Mouse (Mus musculus) small intestine, adult 2 months (tissue): Measurements from ENCODE around the gene Csk.

ENCODE experiments used
- CTCF ChIP-seq: fragments of 200-500 bp; IDR thresholded peaks from 2 replicates; pipeline ENCODE4 v1.5.1; 2012; ENCODE audit warnings: low read depth, mild to moderate bottlenecking, control low read depth, inconsistent platforms, low read length, moderate library complexity, mixed read lengths; ENCODE audit not compliant: insufficient replicate concordance, insufficient read length; ENCODE audit errors: extremely low read depth
- POLR2A ChIP-seq: fragments of 200-500 bp; IDR thresholded peaks from 2 replicates; pipeline ENCODE4 v1.6.1; 2012; ENCODE audit warnings: low read depth, mild to moderate bottlenecking, control low read depth, inconsistent platforms, low read length, moderate library complexity

DNA sequence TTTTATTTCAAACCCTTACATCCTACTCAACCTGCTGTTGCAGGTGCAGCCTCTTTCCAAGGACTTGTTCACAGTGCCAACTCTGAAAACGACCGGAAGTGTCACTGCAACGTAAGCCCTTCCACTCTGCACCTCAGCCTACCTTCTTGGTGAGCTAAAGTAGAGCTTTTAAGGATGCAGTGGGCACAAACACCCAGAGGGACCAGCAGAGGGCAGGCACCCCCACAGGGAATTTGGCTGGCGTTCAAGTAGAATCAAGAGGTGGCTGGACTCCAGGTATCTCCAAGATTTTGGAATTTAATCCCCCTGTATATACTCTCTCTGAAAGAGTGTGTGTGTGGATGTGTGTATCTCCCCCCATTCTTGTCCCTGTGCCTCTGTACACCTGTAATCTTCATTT lies 4.4 kb upstream of the Csk start:
- no peak for TF ChIP-seq POLR2A
- TF ChIP-seq CTCF: no peak
